Mouse (Mus musculus): Measurements from ENCODE around the gene Chrna1.

The Chrna1 gene

GRCm38 (mm10) chr2:73554389-73554788, 25.7 kb downstream of the Chrna1 start:
- DNase-seq = no peak

GRCm38 (mm10) chr2:73552926-73553325, 27.2 kb downstream of the Chrna1 start:
- no peak for DNase-seq

DNA sequence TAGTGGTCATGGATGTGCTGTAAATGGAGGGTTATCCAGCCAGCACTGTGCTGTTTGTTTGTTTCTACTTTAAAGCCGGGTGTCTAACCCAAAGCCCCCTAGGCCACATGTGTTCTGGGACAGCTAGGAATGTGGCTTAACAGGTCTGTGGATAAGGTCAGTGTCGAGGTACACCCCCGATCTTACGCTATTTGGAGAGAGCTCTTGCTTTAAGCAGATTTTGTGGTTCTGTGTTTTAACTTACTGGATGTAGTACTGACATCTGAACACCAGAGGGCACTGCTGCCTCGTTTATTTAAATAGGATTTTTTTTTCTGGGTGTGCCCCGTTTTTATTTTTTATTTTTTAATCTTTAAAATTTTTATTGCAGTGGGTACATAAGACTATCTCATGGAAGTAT, 29.4 kb downstream of the Chrna1 start:
- peak; percentile 31 for DNase-seq

- DNase-seq = no peak
Measured at GRCm38 (mm10) chr2:73548542-73548941, 31.6 kb downstream of the Chrna1 start.

DNA sequence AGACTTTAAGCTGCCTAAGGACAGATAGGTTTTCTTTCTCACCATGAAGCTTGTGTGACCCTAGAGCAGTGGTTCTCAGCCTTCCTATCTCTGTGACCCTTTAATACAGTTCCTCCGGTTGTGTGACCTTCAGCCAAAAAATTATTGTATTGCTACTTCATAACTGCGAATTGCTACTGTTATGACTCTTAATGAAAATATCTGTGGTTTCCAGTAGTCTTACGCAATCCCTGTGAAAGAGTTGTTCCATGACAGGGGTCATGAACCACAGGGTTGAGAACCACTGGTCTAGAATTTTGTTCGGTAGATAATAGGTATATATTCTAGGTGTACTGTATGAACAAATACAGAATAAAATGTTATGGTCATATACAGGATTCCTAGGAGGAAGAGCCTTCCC, 32.9 kb downstream of the Chrna1 start:
- no peak for DNase-seq

DNA sequence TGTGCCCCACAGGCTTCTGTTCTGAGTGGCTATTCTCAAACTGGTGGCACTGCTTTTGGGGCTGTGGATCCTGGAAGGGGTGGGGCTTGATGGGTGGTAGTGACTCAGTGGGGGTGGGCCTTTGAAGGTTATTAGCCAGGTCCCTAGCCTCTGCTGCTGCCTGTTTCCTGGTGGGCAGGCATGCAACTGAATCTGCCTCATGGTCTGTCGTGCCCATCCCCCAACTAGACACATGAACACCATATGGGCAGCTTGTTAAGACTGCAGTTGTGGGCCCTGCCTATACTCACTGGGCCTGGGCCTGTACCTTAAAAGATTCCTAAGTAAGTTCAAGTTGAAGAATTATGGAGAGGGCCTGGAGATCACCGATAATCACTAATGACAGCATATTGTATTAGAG, 34.6 kb downstream of the Chrna1 start:
- DNase-seq = no peak

DNA sequence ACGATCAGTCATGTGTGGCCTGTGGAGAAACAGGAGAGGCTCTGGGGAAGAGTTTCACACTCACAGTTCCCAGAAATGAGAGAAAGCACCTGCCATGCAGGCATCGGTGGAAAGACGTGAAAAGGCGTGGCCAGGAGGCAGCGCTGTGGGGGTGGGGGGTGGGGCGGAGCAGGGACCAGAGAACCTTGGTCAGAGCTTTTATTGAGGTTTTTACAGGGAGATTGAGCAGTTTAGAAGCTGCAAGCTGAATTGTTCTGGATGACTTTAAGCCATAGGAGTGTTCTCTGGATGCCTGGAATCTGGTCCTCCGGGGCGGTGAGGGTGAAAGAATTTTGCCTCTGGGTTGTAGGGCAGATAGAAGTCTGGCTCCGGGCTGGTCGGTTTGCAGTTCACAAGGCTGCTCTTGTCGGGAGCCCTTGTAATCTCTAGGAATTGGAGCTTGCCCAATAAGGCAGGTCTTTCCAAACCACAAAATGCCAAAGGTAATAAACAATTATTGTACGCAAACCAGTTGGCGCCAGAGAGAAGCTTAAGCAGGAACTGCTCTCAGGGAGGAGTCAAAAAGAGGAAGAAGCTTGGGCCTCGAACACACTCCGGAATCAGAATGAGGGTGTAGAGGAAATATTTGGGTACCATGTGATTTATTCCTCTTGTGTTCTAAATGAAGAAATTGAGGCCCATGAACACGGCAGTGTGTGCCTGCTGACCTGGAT, 39.5 kb downstream of the Chrna1 start:
- DNase-seq = no peak

DNA sequence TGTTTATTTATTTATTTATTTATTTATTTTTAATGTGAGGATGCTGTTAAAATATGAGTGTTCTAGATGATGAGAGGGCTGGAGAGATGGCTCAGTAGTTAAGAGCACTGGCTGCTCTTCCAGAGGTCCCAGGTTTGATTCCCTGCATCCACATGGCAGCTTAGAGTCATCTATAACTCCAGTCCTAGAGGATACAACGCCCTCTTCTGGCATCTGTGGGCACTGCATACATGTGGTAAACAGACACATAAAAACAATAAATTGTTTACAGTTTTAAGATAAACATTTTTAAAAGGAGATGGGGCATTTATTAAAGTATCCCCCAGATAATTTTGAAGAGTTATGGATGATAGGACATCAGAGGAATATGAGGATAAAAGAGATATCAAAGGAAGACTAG, 40.4 kb downstream of the Chrna1 start:
- DNase-seq = peak; percentile 39

- no peak for DNase-seq
Measured at GRCm38 (mm10) chr2:73539141-73539540, 41.0 kb downstream of the Chrna1 start.

DNA sequence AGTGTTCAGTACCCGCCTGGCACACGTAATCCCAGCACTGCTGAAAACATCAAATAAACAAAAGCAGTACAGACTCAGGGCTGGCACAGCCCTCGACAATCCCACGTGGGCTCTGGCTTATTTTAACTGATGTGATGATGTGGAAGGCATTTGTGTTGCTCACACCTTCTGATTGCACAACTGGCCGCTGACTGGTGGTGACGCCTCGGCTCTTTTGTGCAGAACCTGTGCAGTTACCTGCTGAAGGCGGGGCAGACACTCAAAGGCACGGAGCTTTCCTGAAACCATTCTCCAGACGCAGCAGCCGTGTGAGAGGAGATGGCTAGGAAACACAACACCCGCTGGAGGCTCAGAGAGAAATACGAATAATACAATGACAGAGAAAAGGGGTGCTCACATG, 41.5 kb downstream of the Chrna1 start:
- DNase-seq = no peak

DNA sequence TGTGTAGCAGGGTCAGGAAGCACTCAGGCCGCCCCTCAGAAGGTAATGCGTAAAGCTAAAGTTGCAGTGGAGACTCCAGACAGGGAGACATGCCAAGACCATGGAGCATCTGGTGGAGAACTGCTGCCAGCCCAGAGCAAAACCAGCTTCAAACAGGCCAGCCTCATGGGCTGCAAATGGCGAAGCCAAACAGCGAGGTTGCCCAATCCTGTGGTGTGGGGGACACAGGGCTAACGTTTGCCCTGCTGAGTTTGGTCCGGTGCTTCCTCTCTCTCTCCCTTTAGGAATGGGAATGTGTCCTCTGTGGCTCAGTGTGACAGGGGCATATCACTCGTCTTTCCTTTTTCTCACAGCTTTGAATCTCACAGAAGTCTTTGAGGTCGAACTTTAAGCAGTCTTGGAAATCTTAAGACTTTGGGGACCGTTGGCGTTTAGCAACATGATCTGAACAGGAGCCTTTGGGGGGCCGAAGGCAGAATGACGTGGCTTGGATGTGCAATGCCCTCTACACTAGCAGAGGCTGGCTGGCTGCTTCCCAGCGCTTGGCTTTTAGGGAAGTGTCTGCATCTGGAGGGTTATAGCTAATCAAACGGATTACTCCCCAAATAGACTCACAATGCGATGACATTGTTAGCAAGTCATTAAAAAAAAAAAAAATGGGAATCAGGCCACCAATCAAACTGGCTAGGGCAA, 43.9 kb downstream of the Chrna1 start:
- DNase-seq = no peak

DNA sequence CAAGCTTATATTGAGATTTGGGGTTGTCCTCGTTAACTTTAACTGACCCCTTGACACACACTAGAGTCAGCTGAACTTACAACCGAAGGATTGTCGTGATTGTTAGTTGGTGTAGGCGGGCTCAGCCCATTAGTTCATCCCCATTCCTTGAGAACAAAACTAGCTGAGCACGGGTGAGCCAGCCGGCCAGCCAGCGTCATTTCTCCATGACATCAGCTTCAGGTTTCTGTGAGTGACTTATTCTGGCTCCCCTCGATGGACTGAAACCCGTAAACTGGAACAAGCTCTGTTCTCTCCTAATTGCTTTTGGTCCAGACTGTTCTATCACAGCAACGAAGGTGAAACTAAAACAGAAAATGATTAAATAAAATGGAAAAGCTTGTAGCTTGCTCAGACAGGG, 45.4 kb downstream of the Chrna1 start:
- no peak for DNase-seq

DNA sequence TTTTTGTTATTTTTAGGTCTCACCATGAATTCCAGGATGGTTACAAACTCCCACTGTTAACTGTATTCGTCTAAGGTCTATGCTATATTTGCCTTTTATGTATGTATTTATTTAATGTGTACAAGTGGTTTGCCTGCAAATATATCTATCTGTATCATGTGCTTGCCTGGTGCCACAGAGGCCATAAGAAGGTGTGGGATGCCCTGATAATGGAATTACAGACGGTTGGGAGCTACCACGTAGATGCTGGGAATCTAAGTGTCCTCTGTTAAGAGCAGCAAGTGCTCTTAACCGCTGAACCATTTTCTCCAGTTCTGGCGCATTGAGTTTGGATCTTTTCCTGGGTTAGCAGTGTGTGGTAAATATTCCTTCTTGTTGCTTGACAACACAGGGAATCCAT, 49.7 kb downstream of the Chrna1 start:
- no peak for DNase-seq

DNA sequence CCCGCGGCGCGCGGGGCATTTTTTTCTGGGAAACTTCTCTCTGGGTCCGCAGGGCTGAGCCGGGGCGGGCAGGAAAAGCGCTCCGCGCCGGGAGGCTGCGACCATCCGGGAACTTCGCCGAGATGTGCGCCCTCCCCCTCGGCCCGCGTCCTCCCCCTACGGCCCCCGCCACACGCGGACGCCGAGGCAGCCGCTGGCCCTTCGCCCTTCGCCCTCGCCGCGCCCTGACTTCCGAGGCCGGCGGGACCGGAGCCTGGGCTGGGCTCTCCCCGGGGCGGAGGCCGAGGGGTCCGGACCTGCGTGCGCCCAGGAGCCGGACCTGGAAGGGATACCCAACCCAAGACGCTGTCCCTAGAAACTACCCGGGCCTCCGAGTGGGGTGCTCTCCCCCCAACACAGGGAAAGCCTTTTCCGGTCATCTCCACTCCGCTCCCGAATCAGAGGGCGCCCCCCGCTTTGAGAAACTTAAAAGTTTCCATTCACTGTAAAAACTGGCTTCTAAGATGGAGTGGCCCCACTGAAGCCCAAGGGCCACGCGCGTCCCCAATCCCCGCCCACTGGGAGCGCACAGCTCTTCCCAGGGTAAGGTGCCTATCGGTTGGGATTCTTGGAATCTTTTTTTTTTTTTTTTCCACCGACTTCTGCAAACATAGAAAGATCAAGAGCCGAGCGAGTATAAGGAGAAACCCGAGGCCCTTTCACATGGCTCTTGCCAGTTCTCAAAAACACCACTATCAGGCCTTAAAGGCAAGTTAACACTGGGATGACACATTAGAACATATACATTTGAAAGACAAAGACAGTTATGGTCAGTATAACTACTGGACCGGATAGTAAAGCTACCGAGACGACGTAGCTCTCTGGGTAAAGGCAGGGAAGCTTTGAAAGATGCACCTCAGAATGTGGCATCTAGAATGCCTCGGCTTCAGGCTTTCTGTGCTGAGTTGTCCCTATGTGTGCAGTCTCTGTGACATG, 50.5 kb downstream of the Chrna1 start, which contains the start of gene Wipf1:
Gene Wipf1, minus strand, starts transcription at position 379 of the 975 bp plus-strand sequence.
- DNase-seq = peak; percentile 37

GRCm38 (mm10) chr2:73528516-73529355, 51.4 kb downstream of the Chrna1 start:
- DNase-seq = no peak

GRCm38 (mm10) chr2:73527956-73528355, 52.2 kb downstream of the Chrna1 start:
- no peak for DNase-seq

DNA sequence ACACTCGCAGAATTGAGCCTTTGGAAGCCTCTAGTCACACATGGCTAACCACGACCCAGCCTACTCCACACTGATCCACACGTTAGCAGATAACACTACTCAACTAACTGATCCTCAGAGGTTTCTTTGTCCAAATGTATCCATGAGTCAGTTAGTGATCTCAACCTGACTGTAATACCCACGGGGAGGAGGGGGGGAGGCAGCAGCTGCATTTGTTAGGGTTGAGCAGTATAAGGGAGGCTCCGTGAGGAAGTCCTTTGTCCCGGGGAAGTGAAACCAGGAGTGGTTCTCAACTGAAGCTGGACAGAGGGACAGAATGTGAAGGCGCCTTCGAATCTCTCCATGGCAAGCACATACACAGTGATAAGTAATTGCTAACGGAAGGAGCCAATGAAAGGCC, 53.4 kb downstream of the Chrna1 start:
- no peak for DNase-seq

- DNase-seq = no peak
Measured at GRCm38 (mm10) chr2:73522891-73523290, 57.2 kb downstream of the Chrna1 start.

- DNase-seq = no peak
Measured at GRCm38 (mm10) chr2:73522336-73522735, 57.8 kb downstream of the Chrna1 start.

GRCm38 (mm10) chr2:73521737-73522136, 58.4 kb downstream of the Chrna1 start:
- no peak for DNase-seq

- DNase-seq = no peak
Measured at GRCm38 (mm10) chr2:73518966-73519365, 61.2 kb downstream of the Chrna1 start.

GRCm38 (mm10) chr2:73518311-73518710, 61.8 kb downstream of the Chrna1 start:
- no peak for DNase-seq
